ENCODE assay signal across 8 mouse cellular contexts in the genomic region with DNA sequence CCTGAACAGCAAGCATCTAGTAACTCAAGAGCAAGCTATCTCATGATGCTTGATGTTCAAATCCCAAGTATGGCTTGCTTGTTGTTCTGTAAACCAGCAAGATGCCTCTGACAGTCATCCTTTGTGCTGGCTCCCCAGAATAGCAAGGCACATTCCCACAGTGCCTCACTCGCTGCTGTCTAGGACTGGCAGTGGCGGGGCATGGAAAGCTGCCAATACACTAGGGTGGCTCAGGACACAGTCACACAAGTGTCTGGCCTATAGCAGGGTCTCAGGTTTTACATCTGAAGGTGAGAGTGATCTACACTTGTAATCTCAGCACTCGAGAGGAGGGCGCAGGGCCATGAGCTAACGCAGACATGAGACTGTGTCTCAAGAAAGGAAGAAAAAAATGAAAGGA. TPM values are rescaled to one million over a fixed set of nuclear protein-coding genes. Genes with fewer than 3 reads are reported as not detected.
DNase-seq lines count a peak whose midpoint lies in the region; ATAC-seq lines count a peak whose summit lies in the region.
"Had no signal": no experiment of that assay in that cellular context is flagged by ENCODE, and none has a peak within 500 bp of the region (broad histone marks: within the 10 kb centered on the region; RNA-seq: fewer than 3 reads in every experiment).

No protein-coding gene starts in this region.

- no peak for ATAC-seq in megakaryocyte progenitor cell, adult 5-6 weeks (replicated peaks; ENCODE audit: poor library complexity)
- ATAC-seq: Patski had no signal

- peak; percentile 12 for DNase-seq in lung, postnatal 14 days
- DNase-seq in lung, postnatal 36 days = no peak
- DNase-seq in frontal cortex, postnatal 36 days (ENCODE audit: low spot score in 2 of 2) = peak; percentile 28 to 45
- DNase-seq in heart, postnatal 10 days = peak; percentile 78 to 85
- peak; percentile 38 for DNase-seq in right cerebral cortex, postnatal 14 days
- DNase-seq in ovary, adult 18-20 months (ENCODE audit: low spot score) = no peak

- intact Hi-C loops in heart, postnatal 10 days (cut with DNase I) = no loop called here

RNA-seq across cellular contexts. Expression of gene Kif1b, which starts 57.4 kb away (rescaled TPM):
- total RNA-seq in heart, postnatal 10 days (2021) = 100 to 1,000 TPM; 146 to 164 TPM
- total RNA-seq in megakaryocyte progenitor cell, adult 5-6 weeks (2015) = 18.6 and 21.5 TPM in 2 replicates
- total RNA-seq in megakaryocyte progenitor cell, adult 5-6 weeks (2017) = 25.9 and 28.4 TPM in 2 replicates

Comparison
In these comparisons a context has a peak if more than half of its experiments do, and no peak if none do; other contexts are left out.
1. DNase-seq: peak in lung, postnatal 14 days (single experiment), frontal cortex, postnatal 36 days (2 of 2), heart, postnatal 10 days (2 of 2) and right cerebral cortex, postnatal 14 days (single experiment); none in lung, postnatal 36 days (single experiment) and ovary, adult 18-20 months (single experiment).
2. RNA of gene Kif1b, which starts 57.4 kb away (total RNA-seq): 146 to 164 TPM in heart, postnatal 10 days; 18.6 to 28.4 TPM in megakaryocyte progenitor cell, adult 5-6 weeks; every median in the first group is over 4 times any median in the second.